Mouse (Mus musculus) urinary bladder, postnatal 4 days (tissue): ENCODE results near the gene Washc1.
"Not testable (repeated sequence)": the region's sequence is repeated elsewhere in the genome, so short reads cannot be mapped to it uniquely, and the experiment has no call there.

Experiments
- DNase-seq, 2 experiments: peaks; one replicate each; pipeline ENCODE4 v3.0.0; 2021 to 2022; ENCODE audit warnings: low spot score in 2 of 2

The Washc1 gene

DNA sequence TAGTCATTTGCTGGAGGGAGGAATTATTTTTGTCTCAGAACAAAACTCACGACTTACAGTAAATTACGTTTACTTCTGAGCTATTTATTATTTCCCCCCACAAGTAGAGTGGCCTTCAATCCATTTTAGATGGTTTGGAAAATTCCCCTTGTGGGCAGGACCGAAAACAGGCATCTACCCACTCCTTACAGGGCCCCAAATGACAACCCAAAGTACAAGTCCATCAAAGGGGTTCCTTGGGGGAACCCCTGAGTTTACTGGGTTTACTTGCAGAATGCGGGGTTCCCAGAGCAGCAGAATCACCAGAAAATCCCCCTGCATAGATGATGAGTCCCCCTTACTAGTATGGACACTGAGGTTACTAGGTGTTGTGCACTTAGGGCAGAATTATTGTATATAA, 821 bp downstream of the Washc1 start:
- no peak for DNase-seq

DNA sequence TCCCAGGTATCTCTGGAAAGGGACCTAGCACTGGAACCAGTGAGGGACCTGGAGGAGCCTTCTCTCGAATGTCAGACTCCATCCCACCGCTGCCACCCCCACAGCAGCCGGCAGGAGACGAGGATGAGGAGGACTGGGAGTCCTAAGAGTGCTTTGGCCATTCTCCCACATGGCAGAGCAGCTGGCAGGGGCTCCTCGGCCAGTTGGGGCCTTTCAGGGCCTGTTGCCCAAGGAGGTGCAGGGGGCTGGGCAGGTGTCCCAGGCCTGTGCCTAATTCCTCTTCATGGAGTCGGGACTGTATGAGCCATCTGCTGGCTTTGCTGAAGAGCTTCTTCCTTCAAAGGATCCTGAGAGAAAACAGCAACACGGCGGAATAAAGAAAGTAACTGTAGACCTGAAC, 7.6 kb downstream of the Washc1 start:
- DNase-seq, result no peak

DNA sequence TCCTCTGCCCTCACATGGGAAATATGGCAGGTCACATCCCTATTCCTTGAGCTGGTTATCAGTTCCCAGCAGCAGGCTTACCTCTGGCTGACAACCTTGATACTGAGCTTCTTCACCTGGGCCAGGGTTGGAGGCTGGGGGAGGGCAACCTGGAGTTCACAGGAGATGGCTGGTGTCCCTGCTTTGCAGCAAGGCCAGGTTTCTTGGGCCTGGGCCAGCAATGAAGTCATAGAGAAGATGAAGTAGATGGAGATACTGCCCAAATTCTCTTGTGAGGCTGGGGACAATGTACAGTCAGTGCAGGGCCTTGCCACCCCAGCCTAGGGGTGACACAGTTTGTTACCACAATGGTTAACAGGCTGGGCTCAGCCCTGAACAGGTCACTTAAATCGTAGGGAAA, 9.4 kb downstream of the Washc1 start:
- DNase-seq, result no peak

DNA sequence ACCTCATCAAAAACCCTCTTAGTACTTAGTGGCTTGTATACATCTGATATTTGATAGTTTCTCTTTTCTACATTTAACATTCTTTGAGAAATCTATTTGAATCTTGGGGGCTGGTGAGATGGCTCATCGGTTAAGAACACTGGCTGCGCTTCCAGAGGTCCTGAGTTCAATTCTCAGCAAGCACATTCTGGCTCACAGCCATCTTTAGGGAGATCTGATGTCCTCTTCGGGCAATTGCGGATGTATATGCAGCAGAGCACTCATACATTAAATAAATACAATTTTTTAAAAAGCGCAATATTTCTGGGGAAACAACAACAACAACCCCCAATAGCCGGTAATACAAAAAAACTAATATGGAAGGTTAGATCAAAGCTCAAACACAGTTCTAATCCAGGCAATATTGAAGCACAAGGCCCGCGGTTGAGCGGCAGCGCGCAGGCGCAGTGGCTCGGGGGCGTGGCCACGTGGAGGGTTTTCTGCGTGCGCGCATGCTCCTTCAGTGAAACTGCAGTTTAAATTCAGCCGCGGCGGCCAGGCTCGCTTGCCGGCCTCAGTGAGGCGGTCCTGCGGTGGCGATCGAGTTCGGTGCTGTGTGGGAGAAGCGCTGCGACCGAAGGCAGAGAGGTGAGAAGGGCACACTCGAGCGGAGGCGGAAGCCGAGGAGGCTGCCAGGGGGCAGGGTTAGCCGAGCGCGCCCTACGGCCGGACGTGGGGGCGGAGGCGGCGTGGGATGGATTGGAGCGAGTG, 11.9 kb downstream of the Washc1 start, which contains the start of gene Ddx11:
Ddx11 (plus strand) TSS at position 455 of the 750 bp plus-strand sequence.
- DNase-seq, result peak; percentile 89 to 94

DNA sequence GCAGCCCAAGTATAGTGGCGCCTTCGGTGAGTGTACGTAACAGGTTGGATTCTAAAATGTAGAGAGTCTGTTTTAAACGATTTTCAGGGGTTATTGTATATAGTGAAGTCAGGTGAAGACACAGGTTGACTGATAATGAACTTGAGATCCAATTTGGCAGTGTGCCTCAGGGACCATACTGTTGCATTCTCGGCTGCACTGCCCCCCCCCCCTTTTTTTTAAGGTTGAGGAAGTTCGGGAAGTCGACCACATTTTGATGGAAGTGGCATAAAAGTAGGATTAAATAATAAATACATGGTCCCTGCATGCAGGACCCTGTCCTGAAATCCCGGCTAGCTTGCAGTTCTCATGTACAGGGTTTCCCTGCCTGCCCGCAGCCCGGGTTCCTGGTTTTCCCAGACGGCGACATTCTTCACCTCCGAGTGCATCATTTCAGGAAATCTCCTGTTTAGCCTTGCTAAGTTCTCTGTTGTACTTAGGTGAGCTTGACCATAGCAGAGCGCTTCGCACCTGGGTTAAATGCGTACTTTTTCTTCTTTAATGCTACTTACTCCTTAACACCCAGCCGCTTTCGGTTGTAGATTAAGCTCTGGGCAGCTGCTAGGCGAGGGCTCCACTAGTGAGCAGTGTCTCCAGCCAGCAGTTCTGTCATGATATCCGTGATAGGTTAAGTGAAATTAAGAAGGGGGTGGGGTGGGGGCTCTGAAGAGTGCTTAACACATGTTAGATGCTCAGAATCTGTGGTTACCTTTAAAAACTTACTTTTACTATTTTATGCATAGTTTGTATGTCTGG, 12.7 kb downstream of the Washc1 start:
- DNase-seq, result no peak

DNA sequence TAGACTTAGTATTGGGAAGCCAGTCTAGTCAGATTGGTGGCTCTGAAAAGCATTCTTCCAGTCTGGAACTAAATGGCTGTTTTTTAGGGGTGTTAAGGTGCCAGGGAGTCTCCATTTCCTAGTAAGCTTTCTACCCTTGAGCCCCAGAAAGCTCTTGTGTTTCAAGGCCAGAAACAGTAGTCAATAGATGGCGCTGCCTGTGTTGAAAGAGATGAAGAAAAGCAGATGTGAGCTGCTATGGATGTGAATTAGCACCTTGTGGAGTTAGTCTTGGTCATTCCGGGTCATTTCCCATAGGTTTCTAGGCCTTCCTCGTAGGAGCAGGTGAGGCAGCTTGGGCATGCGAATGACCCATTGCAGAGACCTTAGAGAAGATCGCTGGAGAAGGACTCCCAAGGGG, 13.9 kb downstream of the Washc1 start:
- DNase-seq, result no peak

DNA sequence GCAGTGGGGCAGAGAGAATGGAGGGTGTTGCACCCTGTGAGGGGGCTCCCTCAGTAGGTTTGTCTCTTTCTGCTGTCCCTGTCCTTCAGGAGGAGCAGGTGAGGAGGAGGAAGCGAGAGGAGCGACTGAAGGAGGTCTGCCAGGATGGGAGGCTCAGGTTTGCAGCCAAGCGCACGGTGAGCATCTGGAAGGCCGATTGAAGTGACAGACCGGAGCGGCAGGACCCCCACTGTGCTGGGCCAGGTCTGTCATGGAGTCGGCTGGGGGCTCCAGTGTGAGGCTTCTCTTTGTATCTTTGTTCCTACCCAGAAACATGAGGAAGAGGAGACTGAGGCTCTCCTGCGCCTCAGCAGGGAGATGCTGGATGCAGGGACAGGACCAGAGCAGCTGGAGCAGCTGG, 19.0 kb downstream of the Washc1 start:
- DNase-seq, result no peak

DNA sequence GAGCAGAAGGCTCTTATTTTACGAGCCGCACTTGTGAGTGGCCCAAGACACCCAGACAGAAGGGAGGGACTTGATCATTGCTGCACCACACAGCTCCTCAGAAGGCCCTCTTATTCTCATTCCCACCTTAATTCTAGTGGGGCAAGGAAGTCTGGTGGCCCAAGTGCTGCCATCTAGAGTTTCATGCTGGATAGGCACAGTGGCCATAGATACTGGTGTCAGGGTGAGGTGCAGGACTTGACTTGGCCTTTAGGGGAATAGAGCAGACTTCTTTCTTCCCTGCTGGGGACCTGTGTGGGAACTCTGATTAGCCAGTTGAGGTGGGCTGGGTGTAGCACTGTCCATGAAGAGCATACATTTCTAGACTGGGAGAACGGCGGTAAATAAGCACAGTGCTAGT, 19.9 kb downstream of the Washc1 start:
- no peak for DNase-seq

DNA sequence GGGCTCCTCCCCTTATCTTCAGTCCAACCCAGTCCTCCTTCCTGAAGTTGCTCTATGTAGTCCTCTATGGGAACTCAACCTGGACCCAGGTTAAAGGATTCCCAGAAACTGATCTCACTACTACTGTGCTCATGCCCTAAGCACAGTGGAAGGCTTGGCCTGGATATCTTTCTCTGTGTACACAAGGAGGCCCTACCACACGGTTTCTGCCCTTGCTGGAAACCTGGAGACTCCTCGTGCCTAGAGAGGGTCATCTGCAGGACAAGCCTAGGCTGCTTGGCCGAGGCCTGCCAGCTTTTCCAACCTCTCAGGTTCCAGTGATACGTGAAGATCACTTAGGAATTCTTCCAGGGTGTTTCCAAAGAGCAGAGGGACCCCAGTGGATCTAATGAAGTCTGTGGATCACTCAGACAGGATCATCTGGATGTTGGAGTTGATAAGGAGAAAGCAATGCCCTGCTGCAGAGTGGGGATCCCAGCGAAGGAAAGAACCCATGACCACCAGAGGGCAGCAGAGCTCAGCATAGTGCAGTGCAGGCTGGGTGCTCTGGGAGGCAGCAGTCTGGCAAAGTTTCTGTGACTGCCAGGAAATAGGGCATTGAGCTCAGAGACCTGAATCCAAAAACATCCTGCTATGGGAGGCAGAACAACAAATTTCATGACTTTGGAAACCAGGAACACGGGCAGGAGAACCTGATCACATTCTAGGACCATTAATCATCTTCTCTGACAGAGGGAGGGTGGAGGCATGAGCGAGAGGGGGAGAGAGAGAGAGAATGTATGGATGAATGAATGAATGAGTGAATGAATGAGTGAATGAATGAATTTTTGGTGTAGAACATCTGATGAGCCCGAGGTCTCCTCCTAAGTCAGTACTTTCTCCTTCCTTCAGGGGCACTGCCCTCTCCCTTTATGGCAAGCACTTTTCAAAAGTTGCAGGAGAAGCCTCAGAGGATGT, 41.6 kb downstream of the Washc1 start:
- not testable (repeated sequence) for DNase-seq

DNA sequence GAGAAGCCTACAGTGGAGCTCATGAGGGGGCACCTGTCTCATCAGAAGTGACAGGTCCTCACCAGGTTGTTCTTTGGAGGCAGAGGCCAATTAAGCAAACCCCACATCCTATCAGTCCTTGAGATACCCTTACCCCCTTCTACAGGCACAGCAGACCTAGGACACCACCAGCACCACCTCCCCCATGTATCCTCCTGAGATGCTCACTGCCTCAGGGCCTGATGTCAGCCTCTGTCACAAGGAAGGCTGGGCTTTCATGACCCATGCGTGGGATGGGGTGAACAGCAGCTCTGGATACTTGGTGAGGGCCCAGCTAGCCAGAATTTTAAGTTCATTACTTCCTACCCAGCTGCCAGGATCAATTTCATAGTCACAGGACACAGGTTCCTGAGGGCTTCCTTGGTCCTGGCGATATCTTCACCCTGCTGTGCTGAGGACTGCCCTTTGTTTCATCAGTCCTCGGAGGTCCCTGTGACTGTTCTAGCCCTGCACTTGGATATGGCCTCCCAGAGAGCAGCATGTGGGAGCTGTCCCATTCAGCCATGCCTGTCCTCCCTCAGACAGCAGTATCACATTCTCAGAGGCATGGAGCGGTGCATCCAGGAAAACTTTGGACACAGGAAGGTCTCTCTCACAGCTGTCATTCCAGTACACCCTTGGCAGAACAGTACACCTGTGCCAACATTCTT, 42.5 kb downstream of the Washc1 start:
- DNase-seq, result not testable (repeated sequence)

DNA sequence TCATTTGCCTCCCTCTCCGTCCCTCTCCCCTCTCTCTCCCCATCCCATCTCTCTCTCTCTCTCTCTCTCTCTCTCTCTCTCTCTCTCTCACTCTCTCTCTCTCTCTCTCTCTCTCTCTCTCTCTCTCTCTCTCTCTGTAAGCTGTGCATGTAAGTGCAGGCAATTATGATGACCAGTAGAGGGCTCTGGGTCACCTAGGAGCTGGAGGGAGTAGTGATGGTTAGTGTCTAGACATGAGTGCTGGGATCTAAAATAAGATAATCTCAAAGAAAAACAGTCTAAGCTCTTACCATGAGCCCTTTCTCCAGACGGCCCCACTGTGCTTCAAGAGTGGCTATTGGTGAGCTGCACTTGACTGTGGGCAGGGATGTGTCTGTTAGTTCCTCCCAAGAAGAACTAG, 43.5 kb downstream of the Washc1 start:
- DNase-seq, result no peak

DNA sequence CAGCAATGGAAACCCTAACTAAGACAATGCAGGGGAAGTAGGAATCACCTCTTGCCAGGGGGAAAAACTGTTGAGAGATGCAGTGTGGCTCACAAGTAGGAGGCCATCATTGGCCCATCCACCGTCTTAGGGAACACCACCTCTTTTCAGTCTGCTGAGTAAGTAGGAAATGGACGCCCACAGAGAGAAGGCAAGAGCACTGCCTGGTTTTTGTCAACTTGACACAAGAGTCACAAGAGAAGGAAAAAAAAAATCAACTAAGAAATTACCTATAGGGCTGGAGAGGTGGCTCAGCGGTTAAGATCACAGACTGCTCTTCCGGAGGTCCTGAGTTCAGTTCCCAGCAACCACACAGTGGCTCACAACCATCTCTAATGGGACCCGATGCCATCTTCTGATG, 46.9 kb downstream of the Washc1 start:
- DNase-seq, result no peak

DNA sequence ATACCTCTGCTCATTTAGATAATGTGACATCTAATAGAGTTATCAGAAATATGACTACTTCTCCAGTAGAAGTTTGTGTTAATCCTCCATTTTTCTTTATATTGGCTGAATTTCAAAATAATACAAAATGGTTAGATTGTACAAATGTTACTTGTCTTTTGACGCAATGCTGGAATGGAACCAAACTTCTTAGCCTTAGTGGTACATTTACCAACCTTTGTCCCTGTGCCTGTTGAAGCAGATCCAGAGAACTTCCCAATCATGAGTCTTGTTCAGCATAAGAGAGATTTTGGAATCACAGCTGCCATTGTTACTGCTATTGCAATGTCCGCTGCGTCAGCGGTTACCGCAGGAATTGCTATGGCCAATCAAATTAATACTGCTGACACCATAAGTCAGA, 55.8 kb downstream of the Washc1 start:
- peak in 1 of 2 experiments; percentile 28 for DNase-seq
